Mouse (Mus musculus): ENCODE measurements around the gene Foxn2.

GRCm38 (mm10) chr17:88494121-88494771 is 53.7 kb downstream of the Foxn2 start:
- TF ChIP-seq CTCF (IDR thresholded peaks at IDR 0.05; ENCODE audit: insufficient read depth, low read length) (no peak), POLR2A (IDR thresholded peaks at IDR 0.05; ENCODE audit: borderline replicate concordance, extremely low read depth, low read depth, low read length) (no peak)
